Mouse (Mus musculus): ENCODE data around the gene 2810004N23Rik. TPM values are rescaled to one million over a fixed set of nuclear protein-coding genes. Genes with fewer than 3 reads are reported as not detected.
A peak's percentile ranks its signal among the peaks of the same experiment; 100 is the strongest.

Gene 2810004N23Rik
- total RNA-seq, 2 experiments from 2014 or later = 5.4 to 5.7 TPM

GRCm38 (mm10) chr8:124828561-124829240 lies 34.2 kb downstream of the 2810004N23Rik start:
- ATAC-seq (replicated peaks; ENCODE audit: low FRiP score, poor library complexity, severe bottlenecking) = no peak

GRCm38 (mm10) chr8:124827387-124827786 lies 35.5 kb downstream of the 2810004N23Rik start:
- ATAC-seq (replicated peaks; ENCODE audit: low FRiP score, poor library complexity, severe bottlenecking) = peak; percentile 43; the same call in 1 of the 2 replicates

DNA sequence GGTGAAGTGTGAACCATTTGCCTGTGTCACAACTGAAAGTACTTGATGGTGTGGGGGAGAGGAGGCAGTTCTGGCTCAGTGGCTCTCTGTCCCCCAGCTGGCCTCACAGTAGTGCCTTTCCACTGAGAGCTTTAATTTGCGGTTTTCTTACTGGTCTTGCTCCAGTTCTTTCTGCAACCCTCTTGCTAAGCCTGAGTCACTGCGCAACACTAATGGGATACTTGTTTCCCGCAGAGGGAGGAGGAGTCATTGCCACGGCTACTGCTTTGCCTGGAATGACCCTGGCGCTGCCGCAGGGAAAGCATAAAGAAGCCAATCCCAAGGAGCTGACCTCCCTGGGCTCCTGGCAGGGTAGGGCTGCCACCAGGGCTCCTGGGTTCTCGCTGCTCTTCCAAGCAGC lies 36.3 kb downstream of the 2810004N23Rik start:
- no peak for ATAC-seq (replicated peaks; ENCODE audit: low FRiP score, poor library complexity, severe bottlenecking)

DNA sequence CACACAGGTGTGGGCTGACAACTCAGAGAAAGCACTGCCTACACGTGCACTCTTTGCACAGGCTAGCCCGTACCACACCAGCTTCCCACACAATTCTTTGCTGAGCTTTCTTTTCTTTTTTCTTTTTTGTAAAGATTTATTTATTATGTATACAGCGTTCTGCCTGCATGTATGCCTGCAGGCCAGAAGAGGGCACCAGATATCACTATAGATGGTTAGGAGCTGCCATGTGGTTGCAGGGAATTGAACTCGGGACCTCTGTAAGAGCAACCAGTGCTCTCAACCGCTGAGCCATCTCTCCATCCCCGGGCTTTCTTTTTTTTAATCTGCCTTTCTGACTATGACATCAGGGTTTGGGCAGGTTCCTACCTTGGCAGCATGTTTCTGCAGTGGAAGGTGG lies 39.4 kb downstream of the 2810004N23Rik start:
- ATAC-seq (replicated peaks; ENCODE audit: low FRiP score, poor library complexity, severe bottlenecking) = no peak

DNA sequence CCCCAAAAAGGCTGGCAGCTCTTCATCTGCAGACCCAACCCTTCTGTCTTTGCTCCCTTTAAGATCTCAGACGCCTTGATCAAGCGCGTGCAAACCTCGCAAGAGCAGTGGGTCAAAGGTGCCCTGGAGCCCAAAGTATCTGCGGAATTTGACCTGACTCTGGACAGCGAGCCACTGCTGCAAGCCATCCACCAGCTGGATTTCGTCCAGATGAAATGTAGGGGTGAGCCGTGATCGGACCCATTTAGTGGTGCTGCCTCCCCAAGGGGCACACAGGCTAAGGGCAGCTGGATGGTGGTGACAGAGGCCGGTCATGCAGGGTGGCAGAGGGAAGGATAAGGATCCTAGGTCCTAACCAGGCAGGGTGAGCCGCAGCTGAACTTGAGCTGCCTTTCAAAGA lies 42.8 kb downstream of the 2810004N23Rik start:
- no peak for ATAC-seq (replicated peaks; ENCODE audit: low FRiP score, poor library complexity, severe bottlenecking)

DNA sequence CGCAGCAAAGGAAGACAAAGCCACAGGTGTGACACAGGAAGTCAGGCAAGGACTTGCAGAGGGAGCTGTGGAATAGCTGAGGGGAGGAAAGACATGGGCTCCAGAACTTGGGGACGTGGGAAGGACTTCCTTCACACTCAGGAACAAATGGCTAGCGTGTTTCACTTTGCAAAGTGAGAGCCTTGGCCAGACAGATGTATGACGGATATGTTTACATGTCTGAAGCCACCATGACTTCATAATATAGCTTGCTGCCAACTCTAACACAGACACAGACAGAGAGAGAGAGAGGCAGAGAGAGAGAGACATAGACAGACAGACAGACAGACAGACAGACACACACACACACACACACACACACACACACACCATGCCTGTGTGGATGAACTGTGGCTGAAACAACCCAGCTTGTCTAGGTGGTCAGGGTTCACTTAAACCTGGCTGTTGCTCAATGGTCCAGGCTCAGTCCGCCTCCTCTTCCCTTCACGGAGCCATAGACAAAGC lies 43.3 kb downstream of the 2810004N23Rik start:
- ATAC-seq (replicated peaks; ENCODE audit: low FRiP score, poor library complexity, severe bottlenecking) = no peak

DNA sequence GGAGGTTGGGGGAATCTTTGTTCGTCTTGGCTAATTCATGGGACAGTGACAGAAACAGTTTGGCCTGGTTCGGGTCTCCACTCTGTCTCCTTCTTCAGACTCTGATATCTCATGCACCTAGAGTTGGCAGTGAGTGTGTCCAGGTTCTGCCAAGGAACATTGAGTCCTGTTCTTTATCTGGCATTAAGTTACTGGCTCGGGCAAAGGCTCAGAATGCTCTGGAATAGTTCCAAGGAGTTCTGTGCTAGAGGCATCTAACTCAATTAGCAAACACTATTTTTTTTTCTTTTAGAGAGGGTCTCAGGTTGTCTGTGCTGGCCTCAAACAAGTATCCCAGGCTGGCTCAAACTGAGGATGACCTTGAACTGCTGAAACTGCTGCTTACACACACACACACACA lies 45.6 kb downstream of the 2810004N23Rik start:
- no peak for ATAC-seq (replicated peaks; ENCODE audit: low FRiP score, poor library complexity, severe bottlenecking)

GRCm38 (mm10) chr8:124816866-124817265 lies 46.1 kb downstream of the 2810004N23Rik start:
- no peak for ATAC-seq (replicated peaks; ENCODE audit: low FRiP score, poor library complexity, severe bottlenecking)

DNA sequence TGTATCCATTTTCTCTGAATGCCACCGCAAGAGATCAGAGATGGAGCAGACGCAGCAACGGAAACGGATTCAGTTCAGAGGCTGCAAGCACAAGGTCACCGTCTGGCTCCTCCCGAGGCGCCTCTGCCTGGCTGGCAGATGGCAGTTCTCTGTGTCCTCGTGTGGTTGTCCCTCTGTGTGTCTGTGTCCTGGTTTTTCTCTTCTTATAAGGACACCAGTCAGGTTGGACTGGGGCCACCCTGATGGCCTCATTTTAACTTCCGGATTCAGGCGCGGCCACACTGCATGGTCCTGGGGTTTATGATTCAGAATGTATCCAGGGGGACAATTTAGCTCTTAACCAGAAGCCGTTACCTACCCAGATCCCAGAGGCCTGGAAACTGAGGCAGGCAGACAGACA lies 47.0 kb downstream of the 2810004N23Rik start:
- no peak for ATAC-seq (replicated peaks; ENCODE audit: low FRiP score, poor library complexity, severe bottlenecking)

GRCm38 (mm10) chr8:124813326-124813725 lies 49.6 kb downstream of the 2810004N23Rik start:
- no peak for ATAC-seq (replicated peaks; ENCODE audit: low FRiP score, poor library complexity, severe bottlenecking)

DNA sequence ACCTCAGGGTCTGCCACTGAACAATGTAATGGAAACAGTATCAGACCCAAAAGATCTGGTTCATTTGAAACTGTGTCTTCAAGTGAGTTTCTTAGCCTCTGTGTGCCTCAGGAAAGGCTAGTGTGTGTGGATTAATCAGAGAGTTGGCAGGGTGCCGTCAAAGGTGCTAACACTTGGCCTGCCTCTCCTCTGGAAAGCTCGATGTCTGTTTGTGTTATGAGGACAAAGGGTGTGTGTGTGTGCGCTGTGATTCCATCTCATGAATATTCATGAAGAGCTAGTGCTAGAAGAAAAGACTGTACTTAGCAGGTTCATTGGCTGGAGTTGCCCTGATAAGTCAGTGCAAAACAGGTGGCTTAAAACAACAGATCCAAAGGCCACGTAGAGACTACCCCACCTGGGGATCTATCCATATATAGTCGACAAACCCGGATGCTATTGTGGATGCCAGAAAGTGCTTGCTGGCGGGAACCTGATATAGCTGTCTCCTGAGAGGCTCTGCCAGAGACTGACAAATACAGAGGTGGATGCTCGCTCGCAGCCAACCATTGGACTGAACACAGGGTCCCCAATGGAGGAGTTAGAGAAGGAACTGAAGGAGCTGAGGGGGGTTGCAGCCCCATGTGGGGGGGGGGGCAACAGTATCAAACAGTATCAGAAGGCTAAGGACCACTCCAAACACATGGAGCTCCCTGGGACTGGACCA lies 52.1 kb downstream of the 2810004N23Rik start:
- ATAC-seq (replicated peaks; ENCODE audit: low FRiP score, poor library complexity, severe bottlenecking) = no peak

DNA sequence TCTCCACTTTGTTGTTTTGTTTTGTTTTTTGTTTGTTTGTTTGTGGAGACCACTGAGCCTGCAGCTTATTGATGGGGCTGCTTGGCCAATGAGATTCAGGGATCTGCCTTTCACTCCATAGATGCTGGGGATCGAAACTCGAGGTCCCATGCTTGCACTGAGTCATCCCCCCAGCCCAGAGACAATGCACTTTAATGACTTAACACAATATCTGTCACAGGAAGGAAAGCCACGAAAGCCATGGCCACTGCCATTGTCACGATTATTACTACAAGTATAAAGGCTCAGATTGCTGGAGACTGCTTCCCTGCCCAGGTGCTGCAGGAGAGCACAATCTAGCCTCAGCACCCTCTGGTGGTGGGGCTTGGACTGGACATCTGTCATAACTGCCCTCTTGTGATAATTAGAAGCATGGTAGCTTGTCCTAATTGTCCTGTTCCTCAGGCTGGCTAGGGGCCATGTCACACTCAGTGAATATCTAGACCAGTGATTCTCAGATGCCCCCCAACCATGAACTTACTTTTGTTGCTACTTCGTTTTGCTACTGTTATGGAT lies 52.8 kb downstream of the 2810004N23Rik start:
- no peak; the same call in 1 of the 2 replicates for ATAC-seq (replicated peaks; ENCODE audit: low FRiP score, poor library complexity, severe bottlenecking)

DNA sequence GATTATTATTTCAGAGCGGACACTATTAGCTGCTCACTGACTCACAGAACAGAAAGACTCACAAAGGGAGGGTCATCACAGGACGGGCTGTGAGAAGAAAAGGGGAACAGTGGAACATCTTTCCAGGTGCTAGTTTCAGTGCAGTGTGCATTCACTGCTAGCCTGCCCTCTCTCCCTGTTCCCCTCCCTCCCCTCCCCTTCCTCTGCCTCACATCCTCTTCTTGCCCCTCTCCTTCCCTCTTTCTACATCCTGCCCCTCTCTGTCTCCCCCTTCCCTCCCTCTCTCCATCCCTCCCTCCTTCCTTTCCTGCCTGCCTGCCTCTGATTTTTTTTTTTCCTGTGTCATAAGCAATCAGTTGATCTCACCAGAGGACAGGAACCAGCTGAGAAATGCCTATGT lies 53.5 kb downstream of the 2810004N23Rik start:
- no peak for ATAC-seq (replicated peaks; ENCODE audit: low FRiP score, poor library complexity, severe bottlenecking)

DNA sequence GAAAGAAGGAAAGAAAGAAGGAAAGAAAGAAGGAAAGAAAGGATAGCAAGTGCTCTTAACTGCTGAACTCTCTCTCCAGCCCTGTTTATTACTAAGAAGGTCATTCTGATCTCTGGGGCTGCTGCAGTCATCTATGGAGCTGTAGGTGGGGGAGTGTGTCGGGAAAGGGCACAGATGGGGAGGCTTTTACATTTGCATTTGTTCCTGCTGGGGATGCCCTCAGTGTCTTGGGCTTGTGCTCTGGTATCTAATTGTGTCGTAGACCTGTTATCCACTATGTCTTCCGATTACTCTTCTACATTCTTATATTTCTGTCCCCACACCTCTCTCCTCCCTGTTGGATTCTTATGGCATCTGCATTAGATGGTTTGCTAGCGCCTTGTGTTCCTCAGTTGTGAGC lies 56.9 kb downstream of the 2810004N23Rik start:
- no peak for ATAC-seq (replicated peaks; ENCODE audit: low FRiP score, poor library complexity, severe bottlenecking)

DNA sequence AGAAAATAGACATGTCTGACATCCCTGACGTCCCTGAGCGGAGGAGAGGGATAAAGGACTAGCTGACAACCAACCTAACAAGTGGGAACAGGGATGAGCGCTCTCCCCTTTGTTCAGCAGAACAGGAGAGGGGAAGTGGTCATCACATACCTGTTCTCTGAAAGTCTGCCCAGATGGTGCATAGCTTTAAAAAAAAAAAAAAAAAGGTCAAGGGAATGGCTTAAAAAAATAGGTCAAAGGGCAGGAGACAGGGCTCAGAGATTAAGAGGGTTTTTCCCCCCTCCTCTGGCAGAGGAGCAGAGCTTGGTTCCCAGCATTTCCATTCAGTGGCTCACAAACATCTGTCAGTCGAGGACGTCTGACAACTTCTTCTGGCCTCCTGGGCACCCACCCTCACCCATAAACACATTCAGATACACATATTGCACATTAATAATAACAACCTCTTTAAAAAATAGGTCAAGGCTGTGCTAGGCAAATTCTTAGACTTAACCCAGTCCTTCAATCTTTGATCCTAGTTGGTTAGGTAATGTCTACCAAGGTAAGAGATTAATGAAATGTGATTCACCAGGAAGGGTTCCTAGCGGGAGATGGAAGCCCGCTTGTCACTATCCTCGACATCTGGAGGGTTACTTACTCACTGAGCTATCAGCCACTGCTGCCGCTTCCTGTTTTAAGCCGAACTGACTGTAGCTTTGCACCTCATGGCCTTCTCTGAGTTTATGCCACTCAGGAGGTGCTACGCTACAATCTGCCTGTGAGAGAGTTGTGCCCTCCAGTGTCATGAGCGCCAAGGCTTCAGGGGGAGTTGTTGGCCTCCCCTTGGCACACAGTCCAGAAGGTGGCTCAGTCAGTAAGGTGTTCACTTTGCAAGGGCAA lies 58.9 kb downstream of the 2810004N23Rik start:
- no peak for ATAC-seq (replicated peaks; ENCODE audit: low FRiP score, poor library complexity, severe bottlenecking)

DNA sequence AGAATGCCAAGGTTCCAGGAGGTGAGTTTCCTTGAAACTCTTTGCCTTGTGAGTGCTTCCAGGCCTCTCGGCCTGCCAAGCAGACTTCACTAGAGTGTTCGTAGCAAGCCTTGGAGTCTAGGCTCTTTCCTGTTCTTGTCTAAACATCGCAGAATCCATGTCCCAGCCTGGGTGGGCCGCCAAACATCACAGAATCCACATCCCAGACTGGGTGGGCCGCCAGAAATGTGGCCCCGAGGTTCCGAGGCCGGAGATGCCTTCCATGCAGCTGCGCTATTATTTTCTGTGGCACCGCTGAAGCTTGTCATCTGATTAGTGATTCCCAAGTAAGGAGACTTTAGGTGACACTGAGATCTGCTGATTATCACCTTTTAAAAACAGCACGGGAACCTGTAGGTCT lies 62.4 kb downstream of the 2810004N23Rik start:
- no peak for ATAC-seq (replicated peaks; ENCODE audit: low FRiP score, poor library complexity, severe bottlenecking)

DNA sequence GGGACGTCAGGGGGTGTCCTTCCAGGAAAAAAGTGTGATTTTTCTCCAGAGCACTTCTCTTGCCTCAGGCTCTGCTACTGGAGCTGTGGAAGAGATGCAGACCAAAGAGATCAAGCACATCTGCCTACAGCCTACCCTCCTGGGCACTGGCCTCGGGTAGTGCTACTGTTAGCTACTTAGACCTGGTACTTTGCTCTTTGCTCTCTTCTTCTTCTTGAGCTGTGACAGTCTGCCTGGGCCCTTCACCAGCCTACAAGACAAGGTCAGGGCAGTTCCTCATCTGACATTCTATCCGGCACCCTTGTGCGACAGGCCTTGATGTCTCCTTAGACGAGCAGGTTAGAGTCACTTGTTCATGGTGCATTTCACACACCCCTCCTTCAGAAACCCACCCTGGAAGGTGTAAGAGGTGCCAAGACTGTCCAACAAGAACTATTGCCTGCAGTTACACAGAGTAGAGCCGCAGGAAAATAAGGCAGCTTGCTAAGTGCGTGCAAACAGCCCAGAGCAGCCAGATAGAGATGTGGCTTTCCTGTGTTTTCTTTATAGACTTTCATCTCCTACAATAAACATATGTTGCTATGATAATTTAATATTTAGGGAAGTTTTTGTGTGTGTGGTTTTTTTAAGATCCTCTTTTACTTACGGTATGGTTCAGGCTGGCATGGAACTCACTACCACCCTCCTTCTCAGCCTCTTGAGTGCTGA lies 67.0 kb downstream of the 2810004N23Rik start:
- no peak for ATAC-seq (replicated peaks; ENCODE audit: low FRiP score, poor library complexity, severe bottlenecking)

GRCm38 (mm10) chr8:124794486-124794780 lies 68.5 kb downstream of the 2810004N23Rik start:
- no peak for ATAC-seq (replicated peaks; ENCODE audit: low FRiP score, poor library complexity, severe bottlenecking)

GRCm38 (mm10) chr8:124793661-124794485 lies 69.0 kb downstream of the 2810004N23Rik start:
- no peak for ATAC-seq (replicated peaks; ENCODE audit: low FRiP score, poor library complexity, severe bottlenecking)

Measured in erythroid progenitor cell, adult 5-6 weeks (primary cell).